Mouse (Mus musculus): ENCODE measurements around the gene Spg7.
"Not testable (repeated sequence)": the region's sequence is repeated elsewhere in the genome, so short reads cannot be mapped to it uniquely, and the experiment has no call there.

Gene Spg7

GRCm38 (mm10) chr8:123062721-123063120, at the start of gene Spg7:
TSS of gene Spg7 (plus strand) at chr8:123062942.
- no peak for DNase-seq

- DNase-seq: no peak
Observed at GRCm38 (mm10) chr8:123014429-123014828, 48.3 kb upstream of the Spg7 start.

- DNase-seq: no peak
Observed at GRCm38 (mm10) chr8:123015074-123015473, 47.7 kb upstream of the Spg7 start.

- DNase-seq: no peak
Observed at GRCm38 (mm10) chr8:123017143-123017542, 45.6 kb upstream of the Spg7 start.

- DNase-seq: no peak
Observed at GRCm38 (mm10) chr8:123018484-123019164, 44.1 kb upstream of the Spg7 start.

GRCm38 (mm10) chr8:123020084-123020483, 42.7 kb upstream of the Spg7 start:
- no peak for DNase-seq

GRCm38 (mm10) chr8:123020859-123021258, 41.9 kb upstream of the Spg7 start:
- no peak for DNase-seq

GRCm38 (mm10) chr8:123021259-123021658, 41.5 kb upstream of the Spg7 start:
- DNase-seq: no peak

- no peak for DNase-seq
Observed at GRCm38 (mm10) chr8:123022727-123023126, 40.0 kb upstream of the Spg7 start.

- DNase-seq: no peak
Observed at GRCm38 (mm10) chr8:123024226-123024625, 38.5 kb upstream of the Spg7 start.

- no peak for DNase-seq
Observed at GRCm38 (mm10) chr8:123025951-123026351, 36.8 kb upstream of the Spg7 start.

- no peak for DNase-seq
Observed at GRCm38 (mm10) chr8:123027786-123028185, 35.0 kb upstream of the Spg7 start.

- DNase-seq: not testable (repeated sequence)
Observed at GRCm38 (mm10) chr8:123030091-123030490, 32.7 kb upstream of the Spg7 start.

- no peak for DNase-seq
Observed at GRCm38 (mm10) chr8:123031321-123031978, 31.3 kb upstream of the Spg7 start.

- no peak for DNase-seq
Observed at GRCm38 (mm10) chr8:123032730-123033129, 30.0 kb upstream of the Spg7 start.

GRCm38 (mm10) chr8:123033431-123033830, 29.3 kb upstream of the Spg7 start:
- no peak for DNase-seq

- DNase-seq: peak; percentile 69 to 82
Observed at GRCm38 (mm10) chr8:123034171-123034570, 28.6 kb upstream of the Spg7 start.

- peak in 1 of 2 experiments; percentile 56 for DNase-seq
Observed at GRCm38 (mm10) chr8:123036956-123037355, 25.8 kb upstream of the Spg7 start.

- DNase-seq: no peak
Observed at GRCm38 (mm10) chr8:123037487-123037886, 25.3 kb upstream of the Spg7 start.

GRCm38 (mm10) chr8:123038351-123038750, 24.4 kb upstream of the Spg7 start:
- no peak for DNase-seq

GRCm38 (mm10) chr8:123039376-123040109, 23.2 kb upstream of the Spg7 start:
- DNase-seq: no peak

GRCm38 (mm10) chr8:123040110-123040650, 22.6 kb upstream of the Spg7 start:
- DNase-seq: no peak

GRCm38 (mm10) chr8:123041008-123041773, 21.6 kb upstream of the Spg7 start:
- DNase-seq: peak; percentile 74 to 81

All from thymus, postnatal 36 days (tissue).